Comparison of ENCODE assay signal across 8 mouse cellular contexts in the genomic region with DNA sequence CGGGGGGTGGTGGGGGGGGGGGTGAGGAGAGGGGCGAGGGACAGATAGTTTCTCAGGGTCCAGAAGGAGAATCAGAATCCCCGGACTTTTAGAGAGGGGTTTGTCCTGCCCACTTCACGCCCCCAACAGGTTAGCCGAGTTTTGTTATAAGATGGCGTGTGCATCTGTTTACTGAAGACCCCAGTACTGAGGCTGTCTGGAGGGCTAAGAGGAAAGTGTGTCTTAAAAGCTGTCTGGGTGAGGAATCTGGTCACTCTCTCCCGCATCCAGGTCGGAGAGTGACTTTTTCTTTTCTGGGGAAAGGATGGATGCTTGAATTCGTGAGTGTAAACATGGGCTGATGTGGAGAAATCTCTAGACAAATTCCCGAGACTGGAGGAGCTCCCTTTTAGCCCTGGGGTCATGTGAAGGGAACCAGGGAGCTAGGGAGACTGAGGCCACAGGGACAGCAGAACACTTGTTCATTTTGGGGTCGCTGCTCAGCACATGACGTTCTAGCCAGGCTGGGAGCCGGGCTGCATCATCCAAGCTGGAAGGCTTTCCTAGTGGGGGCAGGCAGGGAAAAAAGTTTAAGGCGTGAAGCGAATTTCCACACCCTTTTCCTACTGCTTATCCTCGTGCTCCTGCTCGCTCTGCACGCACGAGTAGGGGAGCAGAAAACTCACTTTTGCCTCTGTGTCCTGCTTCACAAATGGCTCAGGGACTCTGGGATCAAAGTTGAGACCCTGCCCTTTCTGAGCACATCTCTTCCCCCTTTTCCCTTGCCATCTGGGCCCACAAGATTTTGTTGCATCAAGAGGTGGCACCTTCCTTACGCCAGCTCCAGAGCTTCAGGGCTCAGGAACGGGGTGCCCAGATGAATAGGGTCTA. TPM values are rescaled to one million over a fixed set of nuclear protein-coding genes. Genes with fewer than 3 reads are reported as not detected.
DNase-seq lines count a peak whose midpoint lies in the region; ATAC-seq lines count a peak whose summit lies in the region.

No protein-coding gene starts in this region.

- peaks cover 10% of the 10 kb centered on the region for H3K4me1 ChIP-seq in heart, embryonic 16.5 days (ENCODE audit: control insufficient read depth, insufficient read depth, low read length)
- H3K4me1 ChIP-seq in hindbrain, embryonic 11.5 days (replicated peaks; ENCODE audit: control insufficient read depth, insufficient read depth, low read length), result peaks cover 4% of the 10 kb centered on the region
- H3K4me1 ChIP-seq in midbrain, embryonic 15.5 days, result peaks cover 30% of the 10 kb centered on the region

- no peak for ATAC-seq in heart, embryonic 16.5 days (replicated peaks; ENCODE audit: extremely low read depth, insufficient read depth, low FRiP score)
- no peak; the same call in 1 of the 2 replicates for ATAC-seq in hindbrain, embryonic 11.5 days (ENCODE audit: low FRiP score)
- no peak for ATAC-seq in midbrain, embryonic 15.5 days (replicated peaks)
- ATAC-seq in megakaryocyte, adult 5-6 weeks (ENCODE audit: poor library complexity, severe bottlenecking), result no peak

- peak overlapping the region; percentile 96 for H3K4me2 ChIP-seq in heart, embryonic 16.5 days (ENCODE audit: low read depth, low read length)
- H3K4me2 ChIP-seq in hindbrain, embryonic 11.5 days (replicated peaks; ENCODE audit: low read depth, low read length), result peak overlapping the region; percentile 100
- H3K4me2 ChIP-seq in midbrain, embryonic 15.5 days, result peak overlapping the region; percentile 86

- intact Hi-C loops in gastrocnemius, postnatal 36 days (cut with DNase I), result no loop called here

- peaks cover 3% of the 10 kb centered on the region for H3K9me3 ChIP-seq in heart, embryonic 16.5 days (replicated peaks; ENCODE audit: control insufficient read depth, low read length)
- H3K9me3 ChIP-seq in hindbrain, embryonic 11.5 days (ENCODE audit: control insufficient read depth, low read length), result no peaks in the 10 kb centered on the region
- no peaks in the 10 kb centered on the region for H3K9me3 ChIP-seq in midbrain, embryonic 15.5 days

- 3% methylated on average over 20 of the region's 21 CpGs for WGBS in heart, embryonic 16.5 days
- WGBS in hindbrain, embryonic 11.5 days, result 1% methylated on average over 20 of the region's 21 CpGs
- under 1% methylated on average over 21 of the region's 21 CpGs for WGBS in midbrain, embryonic 15.5 days

- H3K4me3 ChIP-seq in heart, embryonic 16.5 days (ENCODE audit: low read length), result peak overlapping the region; percentile 55
- peak overlapping the region; percentile 64 for H3K4me3 ChIP-seq in hindbrain, embryonic 11.5 days (ENCODE audit: low read depth, low read length)
- peak overlapping the region; percentile 63 for H3K4me3 ChIP-seq in midbrain, embryonic 15.5 days

- H3K36me3 ChIP-seq in heart, embryonic 16.5 days (ENCODE audit: control insufficient read depth, insufficient read depth), result no peaks in the 10 kb centered on the region
- H3K36me3 ChIP-seq in hindbrain, embryonic 11.5 days (ENCODE audit: control insufficient read depth, insufficient read depth, low read length), result no peaks in the 10 kb centered on the region
- no peaks in the 10 kb centered on the region for H3K36me3 ChIP-seq in midbrain, embryonic 15.5 days (replicated peaks)

- H3K9ac ChIP-seq in heart, embryonic 16.5 days (ENCODE audit: low read length), result no peak overlapping the region
- H3K9ac ChIP-seq in hindbrain, embryonic 11.5 days (ENCODE audit: low read depth, low read length), result peak overlapping the region; percentile 68
- peak overlapping the region; percentile 75 for H3K9ac ChIP-seq in midbrain, embryonic 15.5 days

- DNase-seq in heart, adult 9 months (ENCODE audit: low spot score in 2 of 2), result no peak
- peak; percentile 29 for DNase-seq in embryo, embryonic 10 days (ENCODE audit: low spot score)
- DNase-seq in hindbrain, embryonic 11.5 days (ENCODE audit: low spot score), result peak; percentile 47
- no peak for DNase-seq in gastrocnemius, postnatal 36 days
- no peak for DNase-seq in adipocyte (ENCODE audit: low spot score)

- H3K27me3 ChIP-seq in heart, embryonic 16.5 days (ENCODE audit: control insufficient read depth, insufficient read depth, low read length), result peaks cover 62% of the 10 kb centered on the region
- peaks cover 10% of the 10 kb centered on the region; the same call in 1 of the 2 replicates for H3K27me3 ChIP-seq in hindbrain, embryonic 11.5 days (ENCODE audit: control insufficient read depth, insufficient read depth, low read length)
- no peaks in the 10 kb centered on the region for H3K27me3 ChIP-seq in midbrain, embryonic 15.5 days (replicated peaks)

- H3K27ac ChIP-seq in heart, embryonic 16.5 days (ENCODE audit: low read length), result no peak overlapping the region
- no peak overlapping the region for H3K27ac ChIP-seq in hindbrain, embryonic 11.5 days (ENCODE audit: low read depth, low read length)
- peak overlapping the region; percentile 76 for H3K27ac ChIP-seq in midbrain, embryonic 15.5 days

RNA-seq across cellular contexts. Expression of a gene that starts 1.3 kb away (rescaled TPM):
- 0.17 and 0.21 TPM in 2 replicates for polyA plus RNA-seq in heart, embryonic 16.5 days (2015; fragmentation: Nextera tagmentation; extraction: Ambion mirVana)
- 4.3 and 4.8 TPM in 2 replicates for polyA plus RNA-seq in hindbrain, embryonic 11.5 days (2014; fragmentation: Nextera tagmentation; extraction: Ambion mirVana)
- 17.3 and 19.1 TPM in 2 replicates for polyA plus RNA-seq in midbrain, embryonic 15.5 days (2015; fragmentation: Nextera tagmentation; extraction: Ambion mirVana)
- total RNA-seq in megakaryocyte, adult 5-6 weeks (2015), result not detected in 2 replicates
- total RNA-seq in megakaryocyte, adult 5-6 weeks (2017), result not detected in 2 replicates
- total RNA-seq in gastrocnemius, postnatal 36 days (2021), result not detected

Comparison
In these comparisons a context has a peak if more than half of its experiments do, and no peak if none do; other contexts are left out.
1. DNase-seq: peak in embryo, embryonic 10 days (single experiment) and hindbrain, embryonic 11.5 days (single experiment); none in heart, adult 9 months (0 of 2), gastrocnemius, postnatal 36 days (0 of 2) and adipocyte (single experiment).
2. Peak in every context shown above with its lines, with median percentiles within 50 percentile points of each other: H3K4me2 ChIP-seq and H3K4me3 ChIP-seq.